Mouse (Mus musculus) adrenal gland, adult (tissue): ENCODE data around the gene Dbh.

ENCODE experiments used
- DNase-seq, 2 experiments: peaks; one replicate each; pipeline ENCODE4 v3.0.0; 2022 to 2023; ENCODE audit warnings: low spot score in 1 of 2; ENCODE audit not compliant: inconsistent age in 2 of 2

Gene Dbh

GRCm38 (mm10) chr2:27162656-27163055 lies 2.4 kb upstream of the Dbh start:
- DNase-seq: peak in 1 of 2 experiments; percentile 22

- no peak for DNase-seq
Observed at GRCm38 (mm10) chr2:27163851-27164250, 1.2 kb upstream of the Dbh start.

GRCm38 (mm10) chr2:27166074-27166473 lies 1.0 kb downstream of the Dbh start:
- DNase-seq: no peak

- no peak for DNase-seq
Observed at GRCm38 (mm10) chr2:27166999-27167398, 2.0 kb downstream of the Dbh start.

GRCm38 (mm10) chr2:27174242-27174641 lies 9.2 kb downstream of the Dbh start:
- no peak for DNase-seq

GRCm38 (mm10) chr2:27175696-27176267 lies 10.7 kb downstream of the Dbh start:
- peak; percentile 48 to 61 for DNase-seq

- DNase-seq: no peak
Observed at GRCm38 (mm10) chr2:27179101-27179500, 14.1 kb downstream of the Dbh start.

- no peak for DNase-seq
Observed at GRCm38 (mm10) chr2:27181907-27182306, 16.9 kb downstream of the Dbh start.

GRCm38 (mm10) chr2:27183734-27184133 lies 18.7 kb downstream of the Dbh start:
- peak; percentile 66 to 80 for DNase-seq

- DNase-seq: no peak
Observed at GRCm38 (mm10) chr2:27187531-27187930, 22.5 kb downstream of the Dbh start.

GRCm38 (mm10) chr2:27189994-27190393 lies 25.0 kb downstream of the Dbh start:
- no peak for DNase-seq

- DNase-seq: peak in 1 of 2 experiments; percentile 36
Observed at GRCm38 (mm10) chr2:27198551-27199246, 33.7 kb downstream of the Dbh start.

- no peak for DNase-seq
Observed at GRCm38 (mm10) chr2:27200586-27200985, 35.6 kb downstream of the Dbh start.

- no peak for DNase-seq
Observed at GRCm38 (mm10) chr2:27205666-27206065, 40.6 kb downstream of the Dbh start.

- peak in 1 of 2 experiments; percentile 66 for DNase-seq
Observed at GRCm38 (mm10) chr2:27206128-27206797, 41.2 kb downstream of the Dbh start.

- DNase-seq: peak in 1 of 2 experiments; percentile 76
Observed at GRCm38 (mm10) chr2:27207126-27207525, 42.1 kb downstream of the Dbh start.

GRCm38 (mm10) chr2:27209370-27209769 lies 44.3 kb downstream of the Dbh start:
- DNase-seq: no peak

GRCm38 (mm10) chr2:27209816-27210215 lies 44.8 kb downstream of the Dbh start:
- DNase-seq: no peak

GRCm38 (mm10) chr2:27210255-27210654 lies 45.2 kb downstream of the Dbh start:
- DNase-seq: peak; percentile 45 to 75

- DNase-seq: peak; percentile 43 to 67
Observed at GRCm38 (mm10) chr2:27210676-27211210, 45.7 kb downstream of the Dbh start.

GRCm38 (mm10) chr2:27211966-27212893 lies 47.2 kb downstream of the Dbh start:
- DNase-seq: peak; percentile 59 to 85
